Mouse (Mus musculus): ENCODE measurements at regions not wholly inside any gene's neighbourhood (a gene's known extent, or its start where the extent isn't known, plus 50 kb on each side); places are given as distances from the start of the nearest gene placed in this dataset.

DNA sequence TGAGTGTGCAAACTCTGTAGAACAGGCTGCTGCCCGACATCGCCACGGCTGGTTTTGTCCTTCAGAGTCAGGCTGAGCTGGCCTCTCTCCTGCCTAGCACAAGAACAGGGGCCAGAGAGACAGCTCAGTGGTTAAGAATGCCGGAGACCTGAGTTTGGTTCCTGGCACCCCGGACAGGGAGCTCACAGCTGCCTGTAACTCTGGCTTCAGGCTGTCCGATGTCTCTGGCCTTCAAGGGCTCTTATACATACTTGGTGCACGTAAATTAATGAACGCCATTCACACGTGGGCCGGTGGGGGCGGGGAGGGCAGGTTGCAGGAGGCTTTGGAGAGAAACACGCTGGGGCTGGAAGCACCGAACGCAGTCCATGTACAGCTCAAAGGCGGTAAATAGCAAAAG, 50.6 kb upstream of the Hnrnpa3 start:
- H3K9ac ChIP-seq (ENCODE audit: insufficient read depth, low read depth), result no peak overlapping the region
- H3K4me3 ChIP-seq (replicated peaks in 1 of 3; ENCODE audit: low read depth in 2 of 3, low read length in 2 of 3, poor library complexity in 1 of 3), result no peak overlapping the region
- no peaks in the 10 kb centered on the region for H3K36me3 ChIP-seq (replicated peaks in 1 of 2; ENCODE audit: control insufficient read depth in 1 of 2, insufficient read depth in 1 of 2, low read length in 1 of 2)
- no peaks in the 10 kb centered on the region for H3K9me3 ChIP-seq (replicated peaks; ENCODE audit: low read length)
- H3K27ac ChIP-seq (ENCODE audit: insufficient read depth, low read depth), result no peak overlapping the region
- dilution Hi-C loops (cut with MboI; ENCODE audit: extremely low pct_ligation_motif_present, extremely low pct_unique_long_range_greater_than_20kb, low sequenced_read_pairs) (no loop called here), in situ Hi-C loops (cut with MboI; ENCODE audit: low pct_ligation_motif_present, low pct_unique_long_range_greater_than_20kb, low sequenced_read_pairs) (no loop called here)
- no peak for DNase-seq (ENCODE audit: extremely low read depth)
- H3K4me2 ChIP-seq (ENCODE audit: insufficient read depth, low read depth, poor library complexity, severe bottlenecking), result no peak overlapping the region
- no peak for TF ChIP-seq CTCF (conservative IDR thresholded peaks at IDR 0.05 in 1 of 2, IDR thresholded peaks at IDR 0.05 in 1 of 2; ENCODE audit: low read depth in 2 of 2, low read length in 2 of 2)
- TF ChIP-seq NELFE (IDR thresholded peaks at IDR 0.05; ENCODE audit: low read depth, low read length), result no peak
- H3K4me1 ChIP-seq (ENCODE audit: control insufficient read depth in 1 of 2, insufficient read depth in 2 of 2), result peaks cover 8 to 40% of the 10 kb centered on the region in 2 experiments
- H3K79me2 ChIP-seq (replicated peaks; ENCODE audit: control insufficient read depth, extremely low read depth, insufficient read depth, poor library complexity, severe bottlenecking), result no peaks in the 10 kb centered on the region
- H3K27me3 ChIP-seq (replicated peaks), result no peaks in the 10 kb centered on the region

DNA sequence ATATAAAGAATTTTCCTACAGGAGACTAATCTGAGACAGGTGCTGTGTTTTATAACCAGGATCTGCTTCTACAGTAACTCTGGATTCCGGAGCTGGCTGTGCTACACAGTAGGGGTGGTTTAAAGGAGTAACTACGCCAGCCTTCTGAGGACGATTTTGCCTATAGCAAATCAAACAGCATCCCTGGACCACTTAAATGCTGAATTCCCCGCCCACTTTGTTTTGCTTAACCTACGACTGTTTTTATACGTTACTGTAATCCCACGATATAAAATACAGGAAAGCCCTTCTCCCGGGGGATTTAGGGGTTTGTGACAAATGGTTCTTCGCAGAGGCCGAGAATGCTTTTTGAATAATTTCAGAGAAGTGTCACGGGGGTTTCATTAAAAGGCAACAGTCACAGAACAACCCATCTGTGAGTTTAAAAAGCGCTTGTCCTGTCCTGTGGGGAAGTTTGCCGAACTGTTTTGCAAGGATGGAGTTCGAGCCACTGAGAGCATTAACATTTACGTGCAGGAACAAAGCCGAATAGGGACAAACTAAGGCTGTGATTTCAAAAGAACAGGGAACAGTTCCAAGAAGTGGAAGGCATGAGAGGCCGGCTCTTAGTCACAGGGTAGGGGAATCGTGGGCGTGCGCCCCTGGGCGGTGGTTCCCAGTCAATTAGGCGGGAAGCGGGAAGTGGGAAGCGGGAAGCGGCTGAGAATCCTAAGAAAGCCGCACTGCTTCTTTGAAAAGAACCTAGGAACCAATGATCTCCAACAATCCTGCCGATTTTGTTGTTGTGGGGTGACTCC, 49.7 kb upstream of the Hnrnpa3 start:
- dilution Hi-C loops (cut with MboI; ENCODE audit: extremely low pct_ligation_motif_present, extremely low pct_unique_long_range_greater_than_20kb, low sequenced_read_pairs) (no loop called here), in situ Hi-C loops (cut with MboI; ENCODE audit: low pct_ligation_motif_present, low pct_unique_long_range_greater_than_20kb, low sequenced_read_pairs) (no loop called here)
- TF ChIP-seq TBP (conservative IDR thresholded peaks at IDR 0.05; ENCODE audit: low read depth, low read length), result no peak
- TF ChIP-seq HCFC1 (IDR thresholded peaks at IDR 0.05; ENCODE audit: low read depth, low read length), result no peak
- no peak for TF ChIP-seq USF1 (IDR thresholded peaks at IDR 0.05; ENCODE audit: low read depth, low read length)
- TF ChIP-seq CTCF (conservative IDR thresholded peaks at IDR 0.05 in 1 of 2, IDR thresholded peaks at IDR 0.05 in 1 of 2; ENCODE audit: low read depth in 2 of 2, low read length in 2 of 2), result no peak
- no peak for TF ChIP-seq CHD1 (IDR thresholded peaks at IDR 0.05; ENCODE audit: low read depth, low read length)
- TF ChIP-seq POLR2A (IDR thresholded peaks at IDR 0.05; ENCODE audit: low read depth, low read length), result no peak
- no peak for TF ChIP-seq MAFK (IDR thresholded peaks at IDR 0.05; ENCODE audit: insufficient replicate concordance, low read length)
- TF ChIP-seq EP300 (IDR thresholded peaks at IDR 0.05; ENCODE audit: low read length), result no peak
- no peak for TF ChIP-seq IRF4 (IDR thresholded peaks at IDR 0.05; ENCODE audit: low read depth, low read length)
- TF ChIP-seq SMC3 (IDR thresholded peaks at IDR 0.05; ENCODE audit: low read depth, low read length), result no peak
- no peak for TF ChIP-seq RCOR1 (conservative IDR thresholded peaks at IDR 0.05; ENCODE audit: low read depth, low read length)
- no peak for TF ChIP-seq PAX5 (IDR thresholded peaks at IDR 0.05; ENCODE audit: low read length)
- no peak for TF ChIP-seq SIN3A (IDR thresholded peaks at IDR 0.05; ENCODE audit: low read length)
- TF ChIP-seq POLR2AphosphoS2 (IDR thresholded peaks at IDR 0.05; ENCODE audit: low read depth, low read length), result no peak
- TF ChIP-seq MYC (IDR thresholded peaks at IDR 0.05; ENCODE audit: low read depth, low read length), result no peak
- TF ChIP-seq ELF1 (IDR thresholded peaks at IDR 0.05; ENCODE audit: low read depth, low read length), result no peak
- no peaks in the 10 kb centered on the region for H3K27me3 ChIP-seq (replicated peaks)
- H3K4me1 ChIP-seq (ENCODE audit: control insufficient read depth in 1 of 2, insufficient read depth in 2 of 2), result peaks cover 8 to 42% of the 10 kb centered on the region in 2 experiments
- H3K4me3 ChIP-seq (replicated peaks in 1 of 3; ENCODE audit: low read depth in 2 of 3, low read length in 2 of 3, poor library complexity in 1 of 3), result no peak overlapping the region
- H3K79me2 ChIP-seq (replicated peaks; ENCODE audit: control insufficient read depth, extremely low read depth, insufficient read depth, poor library complexity, severe bottlenecking), result no peaks in the 10 kb centered on the region
- H3K27ac ChIP-seq (ENCODE audit: insufficient read depth, low read depth), result no peak overlapping the region
- no peaks in the 10 kb centered on the region for H3K9me3 ChIP-seq (replicated peaks; ENCODE audit: low read length)
- H3K4me2 ChIP-seq (ENCODE audit: insufficient read depth, low read depth, poor library complexity, severe bottlenecking), result no peak overlapping the region
- H3K36me3 ChIP-seq (replicated peaks in 1 of 2; ENCODE audit: control insufficient read depth in 1 of 2, insufficient read depth in 1 of 2, low read length in 1 of 2), result no peaks in the 10 kb centered on the region
- H3K9ac ChIP-seq (ENCODE audit: insufficient read depth, low read depth), result no peak overlapping the region
- DNase-seq (ENCODE audit: extremely low read depth), result no peak
